Mouse (Mus musculus) adrenal gland, postnatal 14 days (tissue): Measurements from ENCODE around the gene Zfp217. TPM values are rescaled to one million over a fixed set of nuclear protein-coding genes. Genes with fewer than 3 reads are reported as not detected.

Experiments
- DNase-seq: peaks from one replicate; pipeline ENCODE4 v3.0.0; 2021; ENCODE audit warnings: mixed read lengths
- total RNA-seq: library from RNA; stranded (reverse); gene quantifications from 2 replicates; pipeline ENCODE4 v1.2.3, GENCODE M21; 2021

Zfp217 gene
- total RNA-seq, 1 experiment from 2014 or later = 28.6 TPM

- DNase-seq = no peak
These were observed 44.6 kb downstream of the Zfp217 start for GRCm38 (mm10) chr2:170103341-170103740.

GRCm38 (mm10) chr2:170101932-170102331 is 46.0 kb downstream of the Zfp217 start:
- DNase-seq = no peak

- DNase-seq = peak; percentile 97
These were observed 46.8 kb downstream of the Zfp217 start for GRCm38 (mm10) chr2:170101132-170101531.

GRCm38 (mm10) chr2:170094871-170095270 is 53.0 kb downstream of the Zfp217 start:
- no peak for DNase-seq

DNA sequence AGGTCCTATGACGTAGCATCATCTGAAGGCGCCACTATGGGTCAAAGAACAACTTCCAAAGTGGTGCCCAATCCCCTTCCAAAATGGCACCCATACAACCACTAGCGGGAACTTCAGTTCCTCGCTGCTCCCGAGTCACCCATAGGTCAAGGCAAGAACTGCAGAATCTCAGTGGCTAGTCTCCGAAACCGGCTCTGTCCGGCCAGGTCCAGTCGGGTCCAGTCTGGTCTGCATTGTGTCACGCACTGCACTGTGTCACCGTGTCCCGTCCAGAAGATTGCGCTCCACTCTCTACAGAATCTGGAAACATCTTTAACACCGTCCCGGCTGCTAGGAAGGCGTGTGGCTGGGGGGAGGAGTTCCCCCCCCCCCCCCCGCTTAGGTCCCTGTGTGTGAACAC is 53.7 kb downstream of the Zfp217 start:
- no peak for DNase-seq

DNA sequence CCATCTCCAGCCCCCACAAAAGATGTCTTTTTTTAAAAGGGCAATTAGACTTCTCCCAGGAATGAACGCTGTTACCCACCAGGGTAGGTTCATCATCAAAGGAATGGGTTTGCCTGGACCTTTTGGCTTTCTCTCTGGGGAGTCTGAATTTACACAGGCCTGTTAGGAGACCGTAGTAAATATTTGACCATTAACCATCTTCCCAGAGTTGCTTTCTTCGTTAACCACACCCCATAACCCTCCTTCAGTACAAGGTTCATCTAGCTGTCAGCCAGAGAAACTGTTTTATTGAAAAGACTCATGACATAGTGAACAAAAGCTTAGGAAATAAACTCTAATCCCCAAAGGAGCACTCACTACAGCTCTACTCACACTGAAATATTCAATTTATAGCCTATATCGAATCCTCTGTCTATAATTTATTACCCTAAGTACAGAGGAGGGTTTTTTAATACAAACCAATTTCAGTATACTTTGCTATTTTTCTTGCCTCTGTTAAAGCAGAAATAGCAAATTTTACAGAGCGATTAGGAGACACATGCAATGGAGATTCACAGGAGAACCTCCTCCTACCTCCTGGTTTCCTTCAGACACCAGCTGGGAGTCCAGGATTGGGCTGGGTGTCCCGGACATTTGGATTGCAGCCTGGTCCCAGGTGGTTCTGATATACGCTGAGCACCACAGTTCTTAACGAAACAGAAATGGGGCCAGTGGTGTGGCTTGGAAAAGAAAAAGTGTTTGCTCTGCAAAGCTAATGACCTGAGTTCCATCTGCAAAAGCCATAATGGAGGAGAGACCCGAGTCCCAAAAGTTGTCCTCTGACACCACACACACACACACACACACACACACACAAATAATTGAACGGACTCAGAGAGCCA is 56.1 kb downstream of the Zfp217 start:
- no peak for DNase-seq

DNA sequence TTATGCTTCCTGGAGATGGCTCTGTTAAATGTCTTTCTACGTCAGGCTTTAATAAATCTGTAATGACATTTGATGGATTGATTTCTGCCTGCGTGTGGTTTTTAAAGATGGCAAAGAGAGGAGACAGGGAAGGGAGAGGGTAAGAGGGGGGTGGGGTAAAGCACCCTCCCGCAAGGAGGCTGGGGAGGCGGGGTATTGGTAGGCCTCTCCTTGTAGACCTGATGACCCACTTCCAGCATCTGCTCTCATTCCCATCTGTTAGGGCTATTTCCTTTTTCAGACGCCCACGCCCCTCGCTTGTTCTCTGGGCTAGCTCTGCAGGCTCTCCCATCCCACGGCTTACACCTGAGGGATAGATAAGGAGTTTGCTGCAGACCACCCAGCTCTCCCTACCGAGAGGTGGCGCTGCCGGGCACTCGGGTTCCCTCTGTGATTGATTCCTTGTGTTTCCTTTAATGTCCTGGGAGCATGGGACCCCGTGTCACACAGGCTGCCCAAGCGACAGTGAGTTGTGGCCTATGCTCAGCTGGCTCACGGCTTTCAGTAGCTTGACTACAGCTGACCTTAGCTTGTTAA is 69.4 kb downstream of the Zfp217 start:
- DNase-seq = peak; percentile 31

- no peak for DNase-seq
These were observed 69.9 kb downstream of the Zfp217 start for GRCm38 (mm10) chr2:170078041-170078440.

GRCm38 (mm10) chr2:170076941-170077490 is 70.9 kb downstream of the Zfp217 start:
- DNase-seq = no peak

- DNase-seq = peak; percentile 38
These were observed 77.2 kb downstream of the Zfp217 start for GRCm38 (mm10) chr2:170070641-170071241.

DNA sequence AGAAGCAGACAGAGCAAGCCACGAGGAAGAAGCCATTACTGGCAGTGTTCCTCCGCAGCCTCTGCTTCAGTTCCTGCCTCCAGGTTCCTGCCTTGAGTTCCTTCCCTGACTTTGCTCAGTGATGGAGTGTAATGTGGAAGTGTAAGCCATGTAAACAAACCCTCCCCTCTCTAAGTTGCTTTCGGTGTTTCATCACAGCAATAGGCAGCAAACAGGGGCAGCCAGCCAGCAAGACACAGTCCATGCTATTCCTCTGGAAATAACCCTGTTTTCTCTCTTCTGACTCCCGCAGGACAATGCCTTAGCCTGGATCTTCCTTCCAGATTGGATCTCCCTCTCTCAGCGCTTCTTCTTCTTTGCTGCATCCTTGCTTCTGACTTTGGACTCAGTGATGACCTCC is 77.9 kb downstream of the Zfp217 start:
- DNase-seq = peak; percentile 5

DNA sequence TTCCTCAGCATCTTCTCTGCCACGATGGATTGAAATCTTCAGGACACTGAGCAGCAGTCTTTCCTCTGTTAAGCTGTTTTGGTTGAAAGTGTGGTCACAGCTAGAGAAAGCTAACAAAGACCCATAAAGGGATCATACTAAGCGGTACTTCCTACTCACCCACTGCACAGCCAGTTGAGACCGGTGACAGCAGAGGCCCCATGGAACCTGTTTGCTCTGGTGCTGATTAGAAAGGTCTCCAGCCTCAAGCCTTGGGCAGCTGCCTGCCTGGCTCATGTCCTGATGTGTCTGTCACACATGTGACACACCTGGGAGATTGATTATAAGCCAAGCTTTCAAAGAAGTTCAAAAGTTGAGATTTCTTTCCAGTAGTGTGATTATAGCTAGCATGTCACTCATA is 85.5 kb downstream of the Zfp217 start:
- no peak for DNase-seq

DNA sequence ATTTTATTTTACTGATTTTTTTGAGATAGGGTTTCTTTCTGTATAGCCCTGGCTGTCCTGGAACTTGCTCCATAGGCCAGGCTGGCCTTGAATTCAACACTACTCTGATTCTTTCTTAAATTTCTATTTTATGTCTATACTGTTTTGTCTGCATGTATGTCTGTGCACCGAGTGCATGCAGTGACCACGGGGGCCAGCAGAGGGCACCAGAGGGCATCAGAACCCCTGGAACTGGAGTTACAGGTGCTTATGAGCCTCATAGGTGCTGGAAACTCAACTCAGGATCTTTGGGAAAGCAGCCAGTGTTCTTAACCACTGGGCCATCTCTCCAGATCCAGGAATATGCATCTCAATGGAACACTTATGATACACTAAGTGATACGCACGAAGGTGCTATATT is 87.8 kb downstream of the Zfp217 start:
- peak; percentile 37 for DNase-seq

- no peak for DNase-seq
These were observed 89.1 kb downstream of the Zfp217 start for GRCm38 (mm10) chr2:170058774-170059173.
